Mouse (Mus musculus) small intestine, adult 2 months (tissue): Measurements from ENCODE around the gene Arntl2.

Source experiments
- CTCF ChIP-seq: fragments of 200-500 bp; IDR thresholded peaks from 2 replicates; pipeline ENCODE4 v1.5.1; 2012; ENCODE audit warnings: low read depth, mild to moderate bottlenecking, control low read depth, inconsistent platforms, low read length, moderate library complexity, mixed read lengths; ENCODE audit not compliant: insufficient replicate concordance, insufficient read length; ENCODE audit errors: extremely low read depth
- POLR2A ChIP-seq: fragments of 200-500 bp; IDR thresholded peaks from 2 replicates; pipeline ENCODE4 v1.6.1; 2012; ENCODE audit warnings: low read depth, mild to moderate bottlenecking, control low read depth, inconsistent platforms, low read length, moderate library complexity

DNA sequence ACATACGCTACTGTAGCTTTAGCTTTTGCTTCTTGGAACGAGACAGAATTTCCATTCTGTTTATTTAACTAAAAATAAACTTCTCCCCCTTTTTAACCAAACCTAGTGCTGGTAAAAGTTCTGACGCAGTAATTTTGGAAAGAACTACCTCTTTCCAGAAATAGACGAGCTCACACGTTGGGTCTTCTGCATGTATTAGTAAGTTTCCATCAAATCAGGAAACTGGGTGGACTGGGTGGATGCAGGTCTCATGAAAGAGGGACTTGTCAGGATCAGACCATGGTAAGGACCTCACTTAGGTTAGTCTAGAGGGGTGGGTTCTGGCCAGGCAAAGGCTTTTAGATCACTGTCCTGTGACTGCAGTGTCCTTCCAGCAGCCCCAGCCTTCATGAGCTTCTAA, 49.3 kb upstream of the Arntl2 start:
- TF ChIP-seq CTCF, result no peak
- TF ChIP-seq POLR2A, result no peak
